Mouse (Mus musculus) monocyte, adult 2 months (primary cell): Measurements from ENCODE around the gene Ssr2.

Experiments
- DNase-seq, 2 experiments: peaks; one replicate each; pipeline ENCODE4 v3.0.0; 2022; ENCODE audit warnings: low spot score in 2 of 2, low read depth in 1 of 2

Gene Ssr2

DNA sequence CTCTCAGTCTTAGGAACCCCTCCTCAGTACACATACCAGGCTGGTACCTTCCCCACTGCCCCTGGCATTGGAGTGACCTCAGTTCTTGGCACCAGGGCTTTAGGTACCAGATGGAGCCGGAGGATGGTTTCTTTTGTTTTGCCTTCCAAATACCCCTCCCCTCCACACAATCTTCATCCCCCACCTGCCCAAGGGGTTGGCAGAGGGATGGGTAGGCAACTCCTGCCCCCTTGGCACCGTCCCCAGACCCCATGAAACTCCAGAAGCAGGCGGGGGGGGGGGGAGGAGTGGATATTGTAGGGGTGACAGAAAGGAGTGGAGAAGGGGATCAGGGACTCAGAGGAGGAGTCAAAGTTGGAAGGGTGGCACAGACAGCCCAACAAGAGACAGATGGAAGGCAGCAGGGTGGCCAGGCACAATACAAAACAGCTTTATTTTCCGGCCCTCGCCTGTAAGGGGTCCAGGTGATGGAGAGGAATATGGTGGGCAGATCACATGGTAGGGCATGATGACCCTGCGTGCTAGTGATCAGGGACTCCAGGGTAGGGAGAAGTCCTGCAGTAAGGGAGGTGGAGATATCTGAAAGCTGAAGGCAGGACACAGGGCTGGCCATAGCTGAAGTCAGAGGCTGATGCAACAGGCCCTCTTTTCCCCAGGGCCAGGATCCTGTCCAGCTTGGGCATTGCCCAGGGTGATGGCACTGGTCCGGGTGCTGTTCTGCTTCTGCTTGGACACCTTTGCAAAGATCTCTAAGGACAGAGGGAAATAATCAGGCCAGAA, 33.9 kb upstream of the Ssr2 start:
- DNase-seq = no peak

DNA sequence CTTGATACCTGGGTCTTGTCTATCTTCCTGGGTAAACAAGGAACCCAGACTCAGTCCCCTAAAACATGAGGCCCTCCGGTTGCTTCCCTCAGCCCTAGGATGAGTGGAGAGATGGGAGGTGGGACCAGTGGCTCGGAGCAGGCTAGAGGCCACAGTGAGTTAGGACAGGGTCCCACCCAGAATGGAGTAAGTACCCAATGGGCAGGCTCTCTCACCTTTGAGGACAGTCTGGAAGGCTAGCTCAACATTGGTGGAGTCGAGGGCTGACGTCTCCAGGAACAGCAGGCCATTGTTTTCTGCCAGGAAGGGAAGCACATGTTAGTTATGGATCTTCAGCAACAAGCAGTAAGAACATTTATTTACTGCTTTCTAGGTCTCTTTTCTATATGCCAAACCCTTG, 33.2 kb upstream of the Ssr2 start:
- no peak for DNase-seq

DNA sequence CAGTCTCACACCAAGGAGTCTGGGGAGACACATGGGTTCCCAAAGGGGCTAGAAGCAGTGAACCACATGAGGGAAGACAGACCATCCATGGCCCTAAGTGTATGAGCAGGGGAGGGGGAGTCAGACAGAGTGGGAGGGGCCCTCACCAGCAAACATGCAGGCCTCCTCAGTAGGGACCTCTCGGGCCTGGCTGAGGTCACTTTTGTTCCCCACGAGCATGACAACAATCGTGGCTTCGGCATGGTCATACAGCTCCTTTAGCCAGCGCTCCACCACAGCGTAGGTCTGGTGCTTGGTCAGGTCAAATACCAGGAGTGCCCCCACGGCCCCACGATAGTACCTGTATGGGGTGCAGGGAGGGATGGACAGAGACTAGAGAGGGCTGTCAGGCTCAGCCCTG, 32.5 kb upstream of the Ssr2 start:
- no peak for DNase-seq

DNA sequence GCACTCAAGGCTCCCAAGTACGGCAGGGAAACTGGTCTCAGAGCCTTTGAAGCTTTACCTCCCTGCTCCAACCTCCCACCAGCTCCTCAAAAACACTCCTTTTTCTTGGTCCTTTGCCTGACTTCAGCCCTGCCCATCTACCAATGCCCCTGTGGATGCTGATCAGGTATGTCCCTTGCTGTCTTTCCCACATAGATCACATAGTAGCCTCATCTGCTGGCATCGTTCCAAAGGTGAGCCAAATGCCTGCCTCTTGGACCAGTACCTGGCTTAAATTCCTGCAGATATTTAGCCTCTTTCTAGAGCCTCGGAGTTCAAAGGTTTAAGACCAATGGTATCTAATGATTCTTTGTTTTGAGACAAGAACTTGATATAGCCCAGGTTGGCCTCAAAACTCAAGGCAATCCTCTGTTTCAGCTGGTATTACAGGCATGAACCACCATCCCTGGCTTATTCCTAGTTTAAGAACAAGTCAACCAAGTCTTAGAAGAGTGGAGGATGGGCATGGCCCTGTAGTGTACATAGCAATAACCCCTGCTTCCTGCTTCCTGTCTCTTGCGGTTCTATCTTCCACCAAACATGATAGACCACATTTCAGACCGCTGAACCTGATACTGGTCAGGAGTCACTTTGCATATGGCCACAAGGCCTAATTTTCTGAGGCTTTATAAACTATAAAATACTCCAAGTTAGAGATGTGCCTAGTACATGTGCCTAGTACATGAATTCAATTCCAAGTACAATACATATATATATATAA, 31.8 kb upstream of the Ssr2 start:
- DNase-seq = no peak

DNA sequence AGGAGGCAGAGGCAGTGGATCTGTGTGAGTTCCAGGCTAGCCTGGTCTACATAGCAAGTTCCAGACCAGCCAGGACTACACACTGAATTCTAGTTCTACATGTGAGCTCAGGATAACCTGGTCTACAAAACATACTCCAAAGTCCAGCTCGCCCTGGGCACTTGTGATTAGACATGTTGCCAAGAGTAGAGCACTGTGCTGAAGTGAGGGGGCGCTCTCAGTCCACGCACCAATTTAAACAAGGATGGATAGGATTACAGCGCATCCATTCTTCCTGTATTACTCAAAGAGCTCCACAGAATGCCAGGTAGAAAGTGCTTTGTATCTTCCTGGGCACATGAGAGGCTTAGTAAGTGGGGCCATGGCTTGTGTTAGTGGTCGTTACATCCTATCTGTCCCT, 31.2 kb upstream of the Ssr2 start:
- DNase-seq = no peak

DNA sequence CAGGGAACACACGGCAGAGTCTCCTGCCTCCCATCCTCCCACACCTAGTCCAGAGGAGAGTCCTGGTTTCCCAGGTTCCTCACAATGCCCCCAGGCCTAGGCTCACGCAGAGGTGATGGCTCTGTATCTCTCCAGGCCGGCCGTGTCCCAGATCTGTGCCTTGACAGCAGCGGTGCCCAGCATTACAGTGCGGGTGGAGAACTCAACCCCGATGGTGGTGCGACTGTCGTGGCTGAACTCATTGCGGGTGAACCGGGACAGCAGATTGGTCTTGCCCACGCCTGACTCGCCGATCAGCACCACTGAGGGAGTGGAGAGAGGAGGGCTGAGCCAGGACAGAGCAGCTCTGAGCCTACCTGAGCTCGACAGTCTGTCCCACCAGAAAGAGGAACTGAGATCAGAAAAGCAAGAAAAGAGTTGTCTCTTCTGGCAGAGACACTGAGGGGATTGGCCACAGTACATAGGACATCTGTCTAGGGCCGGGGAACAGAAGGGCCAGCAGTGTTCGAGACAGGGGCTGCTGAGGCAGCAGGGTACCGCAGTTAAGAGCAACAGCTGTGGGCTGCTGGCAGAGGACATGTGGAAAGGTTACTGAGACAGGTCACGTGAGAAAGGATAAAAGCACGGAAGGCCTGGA, 30.6 kb upstream of the Ssr2 start:
- no peak for DNase-seq

DNA sequence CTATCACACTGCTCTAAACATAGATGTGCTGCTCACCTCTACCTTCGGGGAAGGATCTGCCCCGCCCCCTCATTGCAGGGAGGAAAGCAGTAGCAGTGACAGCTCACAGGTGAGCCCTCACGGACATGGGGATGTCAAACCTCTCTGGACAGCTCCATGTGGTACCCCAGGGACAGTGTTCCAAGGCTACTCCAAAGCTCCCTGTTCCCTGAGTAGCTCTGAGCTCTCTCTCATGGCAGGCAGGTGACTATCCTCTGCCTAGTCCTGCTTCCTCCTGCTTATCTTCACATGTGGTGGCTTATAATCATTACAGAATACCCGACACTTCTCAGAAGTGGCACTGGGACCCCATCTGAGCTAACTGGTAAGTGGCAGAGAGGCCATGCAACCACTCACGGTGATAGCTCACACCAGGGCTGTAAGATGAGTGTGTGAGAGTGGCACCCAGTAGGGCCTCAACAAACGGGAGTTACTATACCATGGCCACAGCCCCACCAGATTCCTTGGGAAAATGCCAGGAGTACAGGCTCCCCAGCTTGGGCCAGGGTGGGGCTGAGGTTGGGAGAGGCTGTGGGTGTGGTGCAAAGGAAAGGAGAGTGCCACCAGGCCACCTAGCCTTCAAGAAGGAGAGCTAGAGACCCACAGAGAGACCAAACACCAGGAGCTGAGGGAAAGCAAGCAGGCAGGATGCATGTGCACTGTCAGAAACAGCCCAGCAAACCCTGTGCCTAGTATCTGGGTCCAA, 28.8 kb upstream of the Ssr2 start:
- no peak for DNase-seq

DNA sequence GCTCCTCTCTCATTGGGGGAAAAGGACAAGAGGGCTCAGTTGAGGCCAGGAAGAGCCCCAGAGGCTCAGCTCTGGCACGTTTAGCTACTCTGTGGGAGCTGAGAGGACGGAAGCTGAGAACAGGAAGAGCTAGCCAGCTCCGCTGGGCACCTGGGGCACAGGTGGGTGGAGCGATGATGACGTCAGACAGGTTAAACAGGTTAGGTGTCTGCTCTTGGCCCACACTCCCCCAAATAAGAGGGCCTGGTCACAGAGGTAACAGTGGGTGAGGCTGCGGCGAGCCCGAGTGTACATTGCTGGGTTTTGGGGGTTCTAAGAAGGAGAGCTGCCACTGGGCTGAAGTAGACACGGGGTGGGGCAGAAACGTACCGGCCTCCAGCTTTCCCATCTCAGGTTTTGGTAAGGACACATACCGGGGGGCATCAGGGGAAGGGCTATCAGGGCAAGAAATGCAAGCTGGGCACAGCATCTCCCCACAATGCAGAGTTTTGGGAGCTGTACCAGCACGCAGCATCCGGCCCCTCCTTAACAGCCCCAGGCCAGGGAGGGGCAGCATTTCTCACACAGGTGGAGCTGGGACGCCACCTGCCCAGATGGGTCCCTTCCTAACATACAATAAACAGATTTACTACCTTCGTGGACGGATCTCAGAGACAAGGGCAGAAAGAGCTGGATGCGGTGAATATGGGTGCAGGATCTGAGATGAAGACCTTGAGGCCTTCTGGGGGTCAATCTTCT, 27.3 kb upstream of the Ssr2 start, which contains the start of gene Rab25:
Rab25 (minus strand) TSS at position 121 of the 738 bp plus-strand sequence.
- DNase-seq = no peak

DNA sequence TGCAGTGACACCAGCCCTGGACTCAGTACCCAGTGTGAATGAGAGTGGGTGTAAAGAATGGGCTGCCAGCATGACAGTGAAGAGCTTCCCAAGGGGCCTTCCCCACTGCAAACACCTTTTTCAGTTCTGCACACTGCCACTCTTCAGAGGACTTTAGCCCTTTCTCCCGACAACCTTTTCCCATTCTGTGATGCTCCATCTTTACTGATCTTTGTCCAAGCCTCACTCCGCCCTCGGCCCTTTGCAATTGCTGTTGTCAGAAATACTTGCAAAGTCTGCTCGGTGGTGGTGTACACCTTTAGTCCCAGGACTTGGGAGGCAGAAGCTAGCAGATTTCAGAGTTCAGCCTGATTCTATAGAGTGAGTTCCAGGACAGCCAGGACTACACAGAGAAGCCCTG, 24.1 kb upstream of the Ssr2 start:
- DNase-seq = no peak

DNA sequence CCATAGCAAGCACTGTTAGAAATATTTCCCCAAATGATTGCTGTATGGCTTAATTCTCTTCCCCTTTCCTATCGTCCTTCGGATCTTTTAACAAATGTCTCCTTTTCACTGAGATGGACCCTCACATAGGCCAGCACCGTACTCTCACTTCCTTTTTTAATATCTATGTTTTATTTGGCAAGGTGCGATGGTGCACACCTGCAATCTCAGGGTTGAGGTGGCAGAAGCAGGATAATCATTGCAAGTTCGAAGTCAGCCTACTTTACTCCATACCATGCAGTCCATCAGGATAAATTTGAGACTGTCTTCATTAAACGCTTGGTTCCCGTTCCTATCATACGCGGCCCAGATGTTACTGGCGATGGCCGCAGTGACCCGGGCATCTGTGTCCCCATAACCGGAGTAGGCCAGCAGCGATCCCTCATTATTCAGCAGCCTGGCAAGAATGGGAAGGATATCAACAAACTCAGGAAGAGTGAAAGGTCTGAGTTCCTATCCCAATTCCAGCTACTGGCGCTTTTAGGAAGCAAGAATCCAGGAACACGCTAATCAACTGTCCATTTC, 23.5 kb upstream of the Ssr2 start:
- no peak for DNase-seq

DNA sequence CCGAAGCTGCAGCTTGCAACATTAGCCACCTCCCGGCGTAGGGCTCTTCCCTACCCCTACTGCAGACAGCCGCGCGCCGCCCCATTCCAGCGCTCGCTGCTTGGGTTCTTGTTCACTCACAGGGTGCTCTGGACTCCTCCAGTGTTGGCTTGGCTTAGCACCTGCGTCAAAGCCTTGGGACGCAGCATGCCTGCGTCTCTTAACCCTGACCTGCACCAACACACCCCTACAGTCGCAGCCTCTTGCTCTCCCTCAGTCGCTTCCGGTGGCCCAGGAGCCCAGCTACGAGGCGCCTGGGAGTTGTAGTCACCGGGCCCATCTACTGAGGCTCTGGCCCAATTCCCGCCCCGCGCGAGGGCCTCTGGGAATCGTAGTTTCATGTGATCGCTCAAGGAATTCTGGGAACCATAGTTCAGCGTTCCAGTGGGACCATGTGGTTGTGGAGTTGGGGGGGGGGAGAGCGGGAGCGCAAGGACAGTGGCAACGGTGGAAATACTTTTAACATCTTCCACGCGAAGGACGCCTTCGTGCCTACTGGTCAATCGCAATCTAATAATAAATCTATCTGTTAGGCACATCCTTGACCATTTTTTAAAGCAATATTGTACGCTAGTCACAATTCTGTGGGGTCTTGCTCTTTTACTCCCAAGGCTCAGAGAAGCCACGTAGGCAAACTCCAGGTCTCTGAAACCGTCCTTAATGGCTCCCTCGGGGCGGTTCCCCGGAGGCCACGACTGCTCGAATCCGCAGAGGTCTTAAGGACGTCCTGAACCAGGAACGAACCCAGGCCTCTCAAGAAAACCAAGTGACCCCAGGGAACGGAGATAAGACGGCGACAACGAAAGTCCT, 22.8 kb upstream of the Ssr2 start, which contains the start of gene Lamtor2:
Lamtor2 (minus strand) TSS at position 399 of the 849 bp plus-strand sequence.
- DNase-seq = peak; percentile 77 to 82

DNA sequence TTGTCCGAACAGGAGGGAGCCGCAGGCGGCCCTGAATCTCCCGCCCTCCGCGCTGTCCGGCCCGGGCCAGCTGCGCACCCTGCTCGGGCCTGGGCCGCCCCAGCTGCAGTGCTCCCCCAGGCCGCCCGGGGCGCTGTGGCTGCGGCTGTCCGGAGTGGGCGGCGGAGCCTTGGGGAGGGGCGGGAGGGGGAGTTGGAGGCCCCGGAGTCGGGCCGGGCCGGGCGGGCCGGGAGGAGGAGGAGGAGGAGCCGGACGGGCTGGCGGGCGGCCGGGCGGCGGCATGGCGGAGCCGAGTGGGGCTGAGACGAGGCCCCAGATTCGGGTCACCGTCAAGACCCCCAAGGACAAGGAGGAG, 22.2 kb upstream of the Ssr2 start, which contains the start of gene Ubqln4:
Ubqln4 (plus strand) TSS at position 234 of the 355 bp plus-strand sequence.
- peak; percentile 47 to 85 for DNase-seq

DNA sequence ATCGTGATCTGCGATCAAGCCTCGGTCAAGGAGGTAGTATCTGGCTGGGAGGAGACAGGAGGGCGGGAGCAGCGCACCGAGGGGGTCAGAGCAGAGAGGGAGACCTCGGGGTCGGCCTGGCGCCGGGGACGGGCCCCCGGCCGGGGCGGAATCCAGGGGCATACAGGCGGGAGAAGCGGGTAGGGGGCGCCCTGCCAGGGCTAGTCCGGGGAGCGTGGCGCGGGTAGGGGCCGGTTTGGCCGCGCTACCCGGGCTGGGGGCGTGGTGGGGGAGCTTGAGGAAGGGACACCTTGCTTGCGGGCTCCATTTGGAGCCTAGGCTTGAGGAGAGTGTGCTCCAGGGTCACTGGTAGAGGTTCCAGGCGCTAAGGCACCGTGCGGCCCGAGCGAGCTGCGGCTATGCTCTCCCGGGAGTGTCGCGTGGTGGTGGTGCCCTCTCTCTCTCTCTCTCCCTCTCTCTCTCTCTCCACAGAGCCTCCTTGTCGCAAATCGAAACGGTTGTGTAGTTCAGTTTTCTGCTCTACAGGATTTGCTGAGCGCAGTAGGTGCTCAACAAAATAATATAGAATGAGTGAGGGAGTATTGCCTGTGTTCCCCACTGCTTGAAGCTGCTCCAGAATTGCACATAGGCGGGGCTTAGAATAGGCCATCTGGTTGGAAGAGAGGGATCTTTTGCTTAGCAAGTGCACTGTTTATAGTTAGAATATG, 21.6 kb upstream of the Ssr2 start:
- DNase-seq = no peak

DNA sequence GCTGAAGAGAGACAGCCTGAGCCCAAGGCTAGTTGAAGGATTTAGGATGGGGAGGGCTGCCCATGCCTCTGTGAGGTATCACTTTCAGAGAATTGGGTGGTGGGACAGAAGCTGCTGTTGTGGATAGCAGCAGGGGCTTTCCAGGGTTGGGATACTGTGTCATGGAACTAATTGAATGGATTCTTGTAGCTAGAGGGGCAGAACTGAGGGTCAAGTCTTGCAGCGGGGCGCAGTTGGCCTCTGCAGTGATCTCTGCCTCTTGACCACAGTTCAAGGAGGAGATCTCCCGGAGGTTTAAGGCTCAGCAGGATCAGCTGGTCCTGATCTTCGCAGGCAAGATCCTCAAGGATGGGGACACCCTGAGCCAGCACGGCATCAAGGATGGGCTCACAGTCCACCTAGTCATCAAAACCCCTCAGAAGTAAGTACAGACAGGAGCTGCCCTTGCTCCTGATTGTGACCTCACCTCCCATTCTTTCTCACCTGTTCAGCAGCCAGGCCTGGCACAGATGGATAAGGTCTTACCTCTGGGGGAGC, 20.5 kb upstream of the Ssr2 start:
- DNase-seq = no peak

DNA sequence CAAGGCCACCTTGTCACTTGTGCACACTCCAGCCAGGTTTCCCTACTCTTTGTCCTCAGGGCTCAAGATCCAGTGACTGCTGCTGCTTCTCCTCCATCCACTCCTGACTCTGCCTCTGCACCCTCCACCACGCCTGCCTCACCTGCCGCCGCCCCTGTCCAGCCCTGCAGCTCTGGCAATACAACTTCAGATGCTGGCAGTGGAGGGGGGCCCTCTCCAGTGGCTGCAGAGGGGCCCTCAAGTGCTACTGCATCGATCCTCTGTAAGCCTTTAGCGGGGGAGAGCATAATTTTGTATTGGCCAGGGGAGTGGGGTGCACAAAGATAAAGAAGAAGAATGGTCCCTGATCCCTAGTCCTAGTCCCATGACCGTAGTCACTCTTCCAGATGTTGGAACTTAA, 19.9 kb upstream of the Ssr2 start:
- DNase-seq = no peak

DNA sequence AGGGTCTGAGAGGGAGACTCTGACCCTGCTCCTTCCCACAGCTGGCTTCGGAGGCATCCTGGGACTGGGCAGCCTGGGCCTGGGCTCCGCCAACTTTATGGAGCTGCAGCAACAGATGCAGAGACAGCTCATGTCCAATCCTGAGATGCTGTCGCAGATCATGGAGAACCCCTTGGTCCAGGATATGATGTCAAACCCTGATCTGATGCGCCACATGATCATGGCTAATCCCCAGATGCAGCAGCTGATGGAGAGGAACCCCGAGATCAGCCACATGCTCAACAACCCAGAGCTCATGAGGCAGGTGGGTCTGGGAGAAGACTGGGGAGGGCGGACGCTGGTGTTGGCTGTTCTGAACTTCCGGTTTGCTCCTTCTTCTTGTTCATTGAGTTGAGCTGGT, 19.1 kb upstream of the Ssr2 start:
- no peak for DNase-seq

DNA sequence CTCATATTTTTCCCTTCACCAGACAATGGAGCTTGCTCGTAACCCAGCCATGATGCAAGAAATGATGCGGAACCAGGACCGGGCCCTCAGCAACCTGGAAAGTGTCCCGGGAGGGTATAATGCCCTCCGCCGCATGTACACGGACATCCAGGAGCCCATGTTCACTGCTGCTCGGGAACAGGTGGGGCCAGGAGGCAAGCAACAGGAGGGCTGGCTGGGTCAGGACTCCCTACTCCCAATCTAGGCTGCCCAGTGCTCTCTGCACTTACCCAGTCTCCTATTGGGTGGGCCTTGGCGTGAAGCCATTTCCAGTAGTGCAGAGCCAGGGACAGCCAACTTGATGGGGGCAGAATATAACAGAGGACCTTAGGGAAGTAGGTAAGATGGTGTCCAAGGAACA, 16.1 kb upstream of the Ssr2 start:
- no peak for DNase-seq

DNA sequence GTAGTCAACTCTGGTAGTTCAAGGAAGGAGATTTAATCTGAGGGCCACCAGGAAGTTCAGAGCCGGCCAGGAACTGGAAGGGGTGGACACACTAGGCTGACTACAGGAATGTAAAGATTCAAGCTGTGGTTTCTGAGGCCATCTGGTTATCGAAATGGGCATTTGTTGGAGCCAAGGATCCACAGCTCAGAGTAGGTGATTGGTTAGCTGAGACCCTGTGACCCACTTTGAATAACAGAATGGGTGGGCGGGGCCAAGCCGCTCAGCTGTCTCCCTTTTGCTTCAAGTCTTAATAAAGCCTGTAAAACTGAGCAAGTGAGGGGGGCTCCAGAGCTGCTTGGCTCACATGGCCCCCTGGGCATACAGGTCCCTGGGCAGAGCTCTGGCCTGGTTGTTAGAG, 13.7 kb upstream of the Ssr2 start:
- no peak for DNase-seq

DNA sequence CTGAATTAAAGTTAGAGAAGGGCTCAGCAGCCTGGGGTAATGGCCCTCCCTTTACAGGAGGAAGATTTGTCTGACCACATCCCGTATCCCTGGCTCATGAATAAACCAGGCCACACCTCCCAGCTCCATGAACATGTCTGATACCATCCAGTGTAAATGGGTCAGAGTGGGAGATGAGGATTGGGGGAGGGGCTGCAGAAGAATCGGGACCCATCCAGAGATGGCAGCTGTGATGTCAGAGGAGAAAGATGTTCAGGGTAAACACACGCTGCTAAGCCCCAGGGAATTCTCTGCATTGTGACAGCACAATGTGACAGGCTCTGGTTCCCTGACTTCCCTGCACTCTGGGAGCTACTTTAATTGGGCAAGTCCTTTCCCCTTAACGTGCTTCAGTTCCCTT, 12.2 kb upstream of the Ssr2 start:
- DNase-seq = no peak
